Mouse (Mus musculus) kidney, adult 2 months (tissue): ENCODE data around the gene Spag8.
A peak's percentile ranks its signal among the peaks of the same experiment; 100 is the strongest.

ENCODE experiments used
- CTCF ChIP-seq: fragments of 200-500 bp; conservative IDR thresholded peaks from 2 replicates; pipeline ENCODE4 v1.5.1; 2011; ENCODE audit warnings: low read depth, mild to moderate bottlenecking, control low read depth, low read length, moderate library complexity, mixed read lengths; ENCODE audit not compliant: insufficient read depth, insufficient read length
- POLR2A ChIP-seq: fragments of 200-500 bp; IDR thresholded peaks from one replicate; pipeline ENCODE4 v1.6.1; 2011; ENCODE audit warnings: low read depth, low read length, control low read depth

DNA sequence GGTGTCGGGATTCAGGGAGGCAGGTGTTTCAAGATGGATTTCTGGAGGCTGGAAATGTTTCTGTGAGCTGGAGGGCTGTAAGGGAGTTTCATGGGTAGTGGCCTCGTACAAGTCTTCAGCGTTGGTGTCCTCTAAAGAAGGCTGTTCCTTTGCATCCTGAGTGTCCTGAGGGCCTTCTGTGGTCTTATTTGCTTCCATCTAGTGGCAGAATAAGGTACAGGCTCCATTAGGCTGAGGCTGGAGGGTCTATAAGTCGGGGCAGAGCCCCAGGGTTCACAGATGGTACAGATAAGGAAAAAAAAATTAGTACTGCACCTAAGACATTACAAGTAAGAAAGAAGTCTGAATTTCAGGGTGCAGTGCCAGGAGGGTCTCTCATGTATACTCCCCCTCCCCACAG is 13.0 kb upstream of the Spag8 start:
- TF ChIP-seq CTCF, result peak; percentile 49
- TF ChIP-seq POLR2A, result no peak
